Mouse (Mus musculus) C2C12 (cell line): ENCODE measurements around the gene Mum1.

ENCODE experiments used
- CEBPB ChIP-seq: IDR thresholded peaks from one replicate; pipeline ENCODE4 v1.6.1; 2011; ENCODE audit warnings: low read depth, mild to moderate bottlenecking, control low read depth, moderate library complexity
- CTCF ChIP-seq: IDR thresholded peaks from one replicate; pipeline ENCODE4 v1.5.1; 2011; ENCODE audit not compliant: control insufficient read depth, insufficient read depth, insufficient read length
- FOSL1 ChIP-seq: IDR thresholded peaks from one replicate; pipeline ENCODE4 v1.8.0; 2011; ENCODE audit warnings: mild to moderate bottlenecking, low read length; ENCODE audit not compliant: poor library complexity, insufficient read depth, severe bottlenecking
- MAX ChIP-seq: IDR thresholded peaks from one replicate; pipeline ENCODE4 v1.6.1; 2011; ENCODE audit warnings: mild to moderate bottlenecking, control low read depth
- MYOD1 ChIP-seq: IDR thresholded peaks from one replicate; pipeline ENCODE4 v1.6.1; 2011; ENCODE audit warnings: low read depth; ENCODE audit not compliant: control insufficient read depth, insufficient read length
- USF1 ChIP-seq: IDR thresholded peaks from one replicate; pipeline ENCODE4 v1.6.1; 2011; ENCODE audit warnings: low read depth, mild to moderate bottlenecking, control low read depth, moderate library complexity

DNA sequence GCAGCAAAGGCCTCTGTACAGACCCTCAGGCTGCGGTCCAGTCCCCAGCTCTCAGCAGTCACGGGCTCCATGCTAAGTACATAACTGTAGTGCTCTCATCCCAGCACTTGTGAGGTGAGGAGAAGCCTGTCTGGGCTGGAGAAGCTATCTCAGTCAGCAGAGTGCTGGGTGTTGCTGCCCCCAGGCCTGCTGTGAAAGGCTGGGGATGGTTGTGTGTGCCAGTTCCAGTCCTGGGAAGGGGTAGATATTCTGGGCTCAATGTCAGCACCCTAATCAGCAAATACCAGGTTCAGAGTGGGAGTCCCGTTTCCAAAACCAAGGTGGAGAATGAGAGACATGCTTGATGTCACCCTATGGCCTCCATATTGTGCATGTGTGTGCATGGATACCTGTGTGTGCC lies 16.4 kb downstream of the Mum1 start:
- TF ChIP-seq CTCF, result no peak
- no peak for TF ChIP-seq USF1
- TF ChIP-seq MAX, result no peak
- TF ChIP-seq MYOD1, result no peak
- no peak for TF ChIP-seq FOSL1
- no peak for TF ChIP-seq CEBPB
